Mouse (Mus musculus) small intestine, adult 2 months (tissue): ENCODE measurements at regions not wholly inside any gene's neighbourhood (a gene's known extent, or its start where the extent isn't known, plus 50 kb on each side); places are given as distances from the start of the nearest gene placed in this dataset.

Source experiments
- CTCF ChIP-seq: fragments of 200-500 bp; IDR thresholded peaks from 2 replicates; pipeline ENCODE4 v1.5.1; 2012; ENCODE audit warnings: low read depth, mild to moderate bottlenecking, control low read depth, inconsistent platforms, low read length, moderate library complexity, mixed read lengths; ENCODE audit not compliant: insufficient replicate concordance, insufficient read length; ENCODE audit errors: extremely low read depth
- POLR2A ChIP-seq: fragments of 200-500 bp; IDR thresholded peaks from 2 replicates; pipeline ENCODE4 v1.6.1; 2012; ENCODE audit warnings: low read depth, mild to moderate bottlenecking, control low read depth, inconsistent platforms, low read length, moderate library complexity

- TF ChIP-seq CTCF (no peak), POLR2A (no peak)
Observed at GRCm38 (mm10) chr16:93131404-93131803, 305.5 kb upstream of the Runx1 start.
